Mouse (Mus musculus) R1 (cell line): ENCODE measurements around the gene Fanci.

ENCODE experiments used
- DNase-seq: peaks from one replicate; pipeline ENCODE4 v3.0.0-alpha.2; 2018; ENCODE audit warnings: low read depth, low spot score

The Fanci gene

DNA sequence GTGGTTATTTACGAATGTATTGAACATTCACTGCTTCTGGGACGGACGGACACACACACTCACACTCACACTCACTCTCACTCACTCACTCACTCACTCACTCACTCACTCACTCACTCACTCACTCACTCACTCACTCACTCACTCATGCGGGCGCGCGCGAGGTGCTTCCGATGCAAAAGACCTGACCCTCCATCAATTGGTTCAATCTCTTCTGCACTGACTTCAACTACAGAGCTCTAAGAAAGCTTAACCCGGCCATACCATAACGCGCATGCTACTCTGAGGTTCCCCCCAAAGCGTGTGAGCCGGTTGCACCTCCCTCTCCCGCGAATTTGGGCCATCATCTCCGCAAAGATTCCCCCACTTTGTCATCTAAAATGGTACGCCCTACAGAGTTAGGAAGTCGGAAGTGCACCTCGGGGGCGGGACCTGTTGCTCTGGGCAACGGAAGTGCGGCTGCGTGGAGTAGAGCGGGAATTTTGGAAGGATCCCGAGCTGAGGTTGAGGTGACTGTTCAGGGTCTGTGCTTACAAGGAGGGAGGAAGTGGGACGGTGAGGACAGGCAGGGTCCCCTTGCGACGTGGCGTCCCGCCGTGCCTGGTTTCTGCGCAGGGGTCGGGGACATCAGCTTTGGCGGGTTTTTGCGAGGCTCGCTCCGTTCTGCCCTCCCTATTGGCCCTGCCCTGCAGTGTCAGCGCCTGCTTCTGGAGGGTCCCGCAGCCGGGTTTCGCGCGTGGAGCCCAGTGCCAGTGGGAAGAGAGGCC is at the start of gene Fanci:
TSS of gene Fanci (plus strand) at position 47 of the 767 bp plus-strand sequence.
- peak; percentile 98 for DNase-seq

DNA sequence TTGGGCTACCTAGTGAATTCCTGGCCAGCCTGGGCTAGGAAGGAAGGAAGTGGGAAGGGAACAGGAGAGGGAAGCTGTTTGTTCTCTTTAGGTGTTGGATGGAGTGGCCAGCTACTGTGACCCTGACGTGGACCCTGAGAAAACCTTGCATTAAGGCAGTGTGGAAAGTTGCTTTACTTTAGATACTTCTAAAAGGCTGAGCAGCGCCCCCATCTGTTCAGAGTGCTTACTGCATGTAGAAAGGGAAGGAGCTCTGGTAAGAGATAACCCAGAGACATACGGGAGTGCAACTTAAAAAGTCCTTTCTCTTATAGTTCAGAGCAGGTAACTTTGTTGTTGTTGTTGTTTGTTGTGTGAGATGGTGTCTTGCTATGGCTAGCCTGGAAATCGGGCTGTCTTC is 45.8 kb upstream of the Fanci start:
- DNase-seq, result peak; percentile 80

DNA sequence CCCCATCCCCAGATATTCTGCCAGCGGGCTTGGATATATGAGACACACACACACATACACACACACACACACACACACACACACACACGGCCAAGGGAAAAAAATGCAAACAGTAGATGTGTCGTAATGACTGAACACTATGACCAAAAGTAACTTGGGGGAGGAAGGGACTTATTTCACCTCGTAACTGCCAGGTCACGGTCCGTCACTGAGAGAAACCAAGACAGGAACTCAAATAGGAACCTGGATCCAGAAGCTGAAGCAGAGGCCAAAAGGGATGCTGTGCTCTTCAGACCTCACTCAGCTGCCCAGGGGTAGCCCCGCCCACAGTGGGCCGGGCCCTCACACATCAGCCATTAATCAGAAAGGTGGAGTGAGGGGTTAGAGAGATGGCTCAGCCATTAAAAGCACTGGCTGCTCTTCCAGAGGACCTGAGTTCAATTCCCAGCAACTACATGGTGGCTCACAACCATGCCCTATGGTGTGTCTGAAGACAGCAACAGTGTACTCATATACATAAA is 45.1 kb upstream of the Fanci start:
- peak; percentile 60 for DNase-seq

DNA sequence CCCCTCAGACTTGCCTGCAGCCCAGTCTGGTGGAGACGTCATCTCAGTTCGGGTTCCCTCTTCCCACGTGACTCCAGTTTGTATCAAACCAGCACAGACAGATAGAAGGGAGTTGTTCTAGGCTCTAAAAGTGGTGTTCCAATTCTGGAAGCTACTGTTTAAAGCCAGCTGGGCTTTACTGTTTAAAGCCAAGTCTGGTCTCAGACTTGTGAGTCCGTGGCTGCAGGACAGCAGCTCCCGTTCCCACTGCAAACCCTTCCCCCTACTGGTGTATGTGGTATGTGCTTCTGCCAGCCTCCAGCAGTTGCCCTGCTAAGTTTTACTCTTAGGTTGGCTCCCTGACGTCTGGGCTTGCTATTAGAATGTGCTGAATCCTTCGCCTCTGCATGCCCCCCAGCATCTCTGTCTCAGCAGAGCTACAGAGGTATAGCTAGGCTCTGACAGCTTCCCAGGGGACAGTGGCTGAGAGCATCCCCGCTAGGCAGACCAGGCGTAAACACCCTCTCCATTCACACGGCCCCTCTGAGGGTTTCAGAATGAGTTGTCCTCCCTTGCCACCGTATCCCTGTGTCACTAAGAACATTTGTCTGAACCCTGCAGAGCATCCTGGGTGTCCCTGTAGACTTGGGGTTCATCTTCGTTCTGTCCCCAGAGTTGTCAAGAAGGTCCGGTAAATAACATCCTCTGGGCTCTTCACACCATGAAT is 44.5 kb upstream of the Fanci start:
- DNase-seq, result no peak

DNA sequence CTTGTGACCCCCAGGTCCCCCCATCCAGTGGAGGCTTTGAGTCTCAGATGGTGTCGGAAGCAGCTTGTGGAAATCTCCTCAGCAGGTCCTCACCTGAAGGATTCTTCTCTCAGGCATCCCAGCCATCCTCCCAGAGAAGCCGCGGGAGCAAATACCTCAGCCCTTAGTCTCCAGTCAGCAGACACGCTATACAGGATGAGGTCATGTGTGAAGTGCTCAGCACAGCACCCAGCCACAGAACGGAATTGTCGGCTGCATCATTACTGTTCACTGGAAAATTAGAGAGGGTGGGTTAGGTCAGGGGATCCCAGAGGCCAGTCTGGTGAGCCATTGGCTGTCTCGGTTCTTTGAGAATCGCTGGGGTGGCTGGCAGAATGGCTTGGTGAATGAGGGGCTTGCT is 42.9 kb upstream of the Fanci start:
- no peak for DNase-seq

DNA sequence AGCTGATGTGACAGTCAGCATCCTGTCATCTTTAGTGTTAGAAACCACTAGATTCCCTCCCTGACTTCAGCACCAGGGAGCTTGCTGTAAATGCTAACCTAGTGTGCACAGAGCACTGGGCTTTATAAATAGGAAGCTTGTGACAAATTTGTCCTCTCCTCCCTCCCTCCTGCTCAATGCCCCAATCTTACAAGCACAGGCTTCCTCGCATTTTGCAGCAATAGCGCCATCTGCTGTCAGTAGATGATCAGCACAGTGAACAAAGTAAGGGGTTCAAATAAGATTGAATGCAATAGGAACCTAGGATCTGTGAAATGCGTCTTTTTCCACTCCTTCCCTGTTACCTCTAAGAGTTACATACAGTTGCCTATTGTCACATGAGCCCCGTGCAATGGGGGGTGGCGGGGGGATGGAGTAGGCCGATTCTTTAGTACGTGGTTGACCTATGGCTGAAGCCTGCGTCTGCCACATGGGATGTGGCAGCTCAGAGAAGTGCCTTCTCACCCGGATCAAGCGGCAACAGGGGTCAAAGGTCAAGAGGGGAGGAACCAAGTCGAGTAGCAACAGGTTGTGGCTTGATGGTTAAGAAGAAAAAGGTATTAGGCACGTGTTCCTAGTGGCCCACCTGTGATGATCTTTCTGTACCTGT is 41.9 kb upstream of the Fanci start:
- DNase-seq, result peak; percentile 81

DNA sequence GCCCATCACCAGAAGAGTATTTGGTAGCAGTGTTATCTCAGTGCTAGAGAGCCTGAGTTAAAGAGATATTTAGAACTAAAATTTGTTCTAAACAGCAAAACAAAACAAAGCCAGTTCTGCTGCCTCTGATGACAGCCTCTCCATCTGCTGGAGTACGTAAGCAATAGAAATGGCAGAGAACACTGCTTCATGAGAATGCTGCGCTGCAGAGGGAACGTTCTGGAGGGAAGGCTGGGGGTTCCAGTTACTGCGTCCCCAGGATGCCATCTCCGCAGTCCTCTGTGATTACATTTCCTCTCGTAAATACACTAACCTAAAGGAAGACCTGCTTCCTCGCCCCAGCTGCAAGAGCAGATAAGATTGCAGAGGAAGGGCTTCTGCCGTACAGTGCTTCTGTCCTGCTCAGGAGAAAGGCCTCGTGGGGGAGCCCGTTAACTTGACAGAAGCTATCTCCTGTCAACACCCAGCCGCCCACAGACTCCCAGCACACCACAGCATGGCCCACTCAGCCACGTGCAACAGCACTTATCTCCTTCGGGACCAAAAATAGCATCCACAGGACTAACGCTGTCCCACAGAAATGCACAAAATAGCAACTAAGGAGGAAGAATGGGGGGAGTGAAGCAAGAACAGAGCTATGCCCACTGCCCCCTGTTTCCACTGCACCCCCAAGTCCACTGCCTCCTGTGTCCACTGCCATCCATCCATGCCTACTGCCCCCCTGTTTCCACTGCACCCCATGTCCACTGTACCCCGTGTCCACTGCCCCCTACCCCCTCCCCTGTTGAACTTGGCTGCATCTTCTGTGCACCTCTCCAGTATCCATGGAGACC is 33.2 kb upstream of the Fanci start:
- no peak for DNase-seq

DNA sequence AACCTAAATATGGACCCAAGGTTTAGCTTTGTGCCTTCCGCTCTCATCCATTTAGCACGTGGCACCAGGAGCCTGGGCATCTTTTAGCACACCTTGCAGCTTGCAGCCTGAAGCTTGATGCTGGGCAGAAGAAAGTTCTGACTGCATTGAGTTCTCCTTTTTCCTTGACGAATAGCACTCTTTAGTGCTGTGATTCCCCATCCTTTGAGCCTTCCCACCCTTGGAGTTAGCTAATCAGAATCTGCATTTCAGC is 32.6 kb upstream of the Fanci start:
- no peak for DNase-seq

DNA sequence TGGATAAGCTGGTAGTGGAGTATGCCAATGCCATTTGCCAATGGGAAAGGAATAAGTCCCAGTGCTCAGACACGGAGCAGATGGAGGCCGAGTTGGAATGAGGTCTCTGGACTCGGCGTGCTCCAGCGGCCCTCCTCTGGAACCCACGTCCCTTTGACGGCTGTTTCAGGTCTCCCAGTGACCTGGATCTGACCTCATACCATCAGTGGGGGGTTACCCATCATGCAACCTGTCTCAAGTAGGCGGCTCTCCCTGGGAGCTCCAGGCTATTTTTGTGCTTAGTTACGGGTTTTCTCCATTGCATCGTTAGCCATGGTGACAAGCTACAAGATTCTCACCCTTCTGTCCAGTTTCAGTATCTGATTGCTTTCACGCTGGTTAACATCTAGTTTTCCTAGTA is 31.7 kb upstream of the Fanci start:
- DNase-seq, result peak; percentile 61

DNA sequence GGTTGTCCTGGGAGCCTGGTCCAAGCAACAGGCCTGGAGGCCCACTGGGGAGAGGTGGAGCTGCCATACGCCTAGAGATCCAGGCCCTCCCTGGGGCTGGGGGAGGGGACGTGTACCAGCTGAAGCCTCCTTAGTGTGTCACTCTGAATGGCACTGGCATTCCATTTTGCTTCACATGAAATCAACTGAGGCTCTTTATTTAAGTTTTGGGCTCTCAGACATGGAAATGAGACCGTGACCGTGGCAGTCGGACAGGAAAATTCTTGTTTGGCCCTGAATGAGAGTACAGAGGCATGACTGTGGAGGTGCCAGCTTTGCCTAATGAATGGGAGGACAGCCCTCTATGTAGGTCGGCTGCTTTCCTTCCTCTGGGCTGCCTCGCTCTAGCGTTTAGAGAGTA is 29.5 kb upstream of the Fanci start:
- DNase-seq, result no peak

DNA sequence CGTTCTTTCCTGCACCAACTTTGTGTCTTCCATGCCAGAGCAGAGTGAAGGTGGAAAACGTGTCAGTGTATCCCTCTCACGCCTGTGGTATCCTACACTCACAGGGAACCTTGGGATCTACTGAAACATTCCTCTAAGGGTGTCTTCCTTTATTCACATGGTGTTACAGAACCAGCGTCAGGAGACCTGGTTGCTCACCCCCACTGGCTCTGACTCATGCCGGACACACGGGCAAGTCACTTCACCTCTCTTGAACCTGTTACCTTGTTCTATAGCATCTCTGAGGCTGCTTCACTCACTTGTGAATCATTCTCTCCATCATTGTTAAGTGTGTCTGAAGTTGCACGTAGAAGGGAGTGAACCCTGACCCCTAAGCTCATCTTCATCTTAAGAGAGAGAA is 28.9 kb upstream of the Fanci start:
- DNase-seq, result no peak

DNA sequence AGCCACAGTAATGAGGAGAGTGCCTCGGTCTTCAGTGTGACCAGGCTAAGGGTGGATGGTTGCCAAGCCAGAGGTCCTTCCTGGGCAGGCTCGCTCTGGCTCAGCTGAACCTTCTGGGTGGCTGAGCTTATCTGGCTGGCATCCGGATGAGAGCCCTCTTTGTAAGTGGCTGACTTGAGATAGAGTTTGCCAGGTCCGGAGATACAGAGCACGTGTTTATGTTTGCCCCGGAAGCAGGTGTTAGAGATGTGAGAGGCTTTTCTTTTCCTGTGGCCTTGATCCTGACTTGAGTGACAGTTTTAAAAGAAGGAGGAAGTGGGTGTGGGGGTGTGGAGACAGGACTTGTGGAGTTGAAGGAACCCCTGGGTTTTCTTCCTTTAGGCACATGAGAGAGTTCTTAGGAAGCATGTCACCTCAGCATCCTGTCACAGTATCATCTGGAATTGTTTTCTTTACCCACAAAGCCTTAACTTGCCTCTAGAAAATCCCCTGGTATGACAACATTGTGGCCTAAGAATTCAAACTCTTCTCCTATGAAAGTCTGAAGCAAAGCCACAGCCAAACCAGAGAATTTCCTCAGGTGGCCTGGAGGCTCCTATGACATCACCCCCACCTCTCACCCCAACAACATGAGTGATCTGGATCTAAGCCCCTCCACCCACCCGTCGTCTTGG is 28.2 kb upstream of the Fanci start:
- peak; percentile 53 for DNase-seq

DNA sequence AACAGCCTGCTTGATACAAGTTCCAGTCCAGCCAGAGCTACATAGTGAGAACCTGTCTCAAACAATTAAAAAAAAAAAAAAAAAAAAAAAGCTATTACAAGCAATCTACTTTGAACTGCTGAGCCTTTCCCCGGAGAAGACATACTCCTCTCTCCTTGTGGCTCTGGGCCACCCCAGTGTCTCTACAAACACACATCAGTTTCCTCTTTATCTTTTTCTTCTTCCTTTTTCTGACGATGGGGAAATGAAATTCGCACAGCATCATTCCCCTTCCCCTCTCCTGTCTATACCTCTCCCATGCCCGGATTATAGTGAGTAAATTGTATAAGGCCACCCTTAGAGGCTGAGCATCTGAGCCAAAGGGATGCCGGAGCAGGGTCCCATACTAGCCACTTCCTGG is 23.1 kb upstream of the Fanci start:
- DNase-seq, result no peak

DNA sequence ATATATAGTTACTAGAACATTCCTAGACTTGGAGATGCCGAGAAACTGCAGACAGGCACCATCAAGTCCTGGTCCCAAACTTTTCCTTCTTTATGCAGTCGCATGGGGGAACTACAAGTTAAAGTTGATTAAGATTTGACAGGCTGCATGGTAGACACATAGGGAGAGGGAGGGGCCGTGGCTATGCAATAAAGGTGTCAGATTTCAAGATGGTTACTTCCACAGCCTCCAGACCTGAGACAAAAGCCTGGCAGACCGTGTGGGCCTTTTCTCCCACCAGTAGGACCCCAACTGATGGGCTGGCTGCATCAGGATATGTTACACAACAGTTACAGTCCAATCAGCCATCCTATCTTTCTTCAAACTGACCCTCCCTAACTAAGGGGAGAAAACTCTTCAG is 22.3 kb upstream of the Fanci start:
- DNase-seq, result peak; percentile 63

DNA sequence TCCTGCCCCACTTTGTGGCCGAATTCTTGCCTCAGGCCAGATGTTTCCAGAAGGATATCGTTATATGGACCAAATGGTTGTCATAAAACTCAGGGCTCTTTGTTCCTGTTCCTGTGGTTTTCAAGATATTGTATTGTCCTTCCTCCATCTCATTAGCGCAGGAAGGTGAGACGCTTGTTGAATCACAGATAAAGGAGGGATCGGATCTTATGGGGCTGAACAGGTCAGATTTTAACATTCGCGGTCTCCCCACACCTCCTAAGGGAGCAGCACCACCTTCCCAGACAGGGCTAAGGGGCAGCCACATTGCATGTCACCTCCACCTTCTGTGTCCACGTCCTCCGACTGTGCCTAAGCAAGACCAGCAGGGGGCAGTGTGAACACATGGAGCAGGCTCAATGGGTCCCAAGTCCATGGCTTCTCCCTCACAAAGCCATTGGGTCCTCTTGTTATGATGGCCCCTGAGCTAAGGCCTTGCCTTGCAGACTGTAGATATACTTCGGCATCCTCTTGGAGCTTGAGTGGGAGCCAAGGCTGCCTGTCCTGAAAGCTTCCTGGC is 20.3 kb upstream of the Fanci start:
- peak; percentile 87 for DNase-seq

DNA sequence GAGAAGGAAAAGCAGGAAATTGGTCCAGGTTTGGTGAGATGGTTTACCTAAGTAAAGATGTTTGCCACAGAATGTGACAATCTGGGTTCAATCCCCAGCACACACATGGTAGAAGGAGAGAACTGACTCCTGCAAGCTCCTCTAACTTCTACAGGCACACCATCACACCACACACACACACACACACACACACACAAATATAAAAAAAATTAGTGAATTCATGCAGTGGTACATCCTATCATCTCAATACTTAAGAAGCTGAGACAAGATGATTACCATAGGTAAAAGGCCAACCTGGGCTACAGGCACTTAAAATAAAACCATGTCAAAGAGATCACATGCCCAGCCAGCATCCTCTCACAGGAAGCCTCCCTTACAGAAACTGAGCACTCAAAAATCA is 17.7 kb upstream of the Fanci start:
- DNase-seq, result no peak

DNA sequence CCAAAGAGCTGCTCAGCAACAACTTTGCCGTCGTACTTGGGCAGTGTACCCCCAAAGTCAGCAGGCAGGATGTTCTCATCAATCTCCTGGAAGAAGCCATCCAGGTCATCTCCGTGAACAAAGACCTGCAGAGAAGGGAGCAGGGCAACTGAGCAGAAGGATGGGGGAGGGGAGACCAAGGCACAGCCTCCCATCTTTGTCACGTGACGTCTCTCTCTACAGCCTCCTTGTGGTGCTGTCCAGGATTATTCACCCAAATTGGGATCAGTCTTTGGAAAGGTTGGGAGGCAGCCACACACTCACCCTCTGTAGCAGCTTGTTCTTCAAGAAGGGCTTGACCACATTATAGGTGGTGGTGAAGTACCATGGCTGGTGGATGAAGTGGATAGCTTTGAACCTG is 16.1 kb upstream of the Fanci start:
- DNase-seq, result peak; percentile 84

DNA sequence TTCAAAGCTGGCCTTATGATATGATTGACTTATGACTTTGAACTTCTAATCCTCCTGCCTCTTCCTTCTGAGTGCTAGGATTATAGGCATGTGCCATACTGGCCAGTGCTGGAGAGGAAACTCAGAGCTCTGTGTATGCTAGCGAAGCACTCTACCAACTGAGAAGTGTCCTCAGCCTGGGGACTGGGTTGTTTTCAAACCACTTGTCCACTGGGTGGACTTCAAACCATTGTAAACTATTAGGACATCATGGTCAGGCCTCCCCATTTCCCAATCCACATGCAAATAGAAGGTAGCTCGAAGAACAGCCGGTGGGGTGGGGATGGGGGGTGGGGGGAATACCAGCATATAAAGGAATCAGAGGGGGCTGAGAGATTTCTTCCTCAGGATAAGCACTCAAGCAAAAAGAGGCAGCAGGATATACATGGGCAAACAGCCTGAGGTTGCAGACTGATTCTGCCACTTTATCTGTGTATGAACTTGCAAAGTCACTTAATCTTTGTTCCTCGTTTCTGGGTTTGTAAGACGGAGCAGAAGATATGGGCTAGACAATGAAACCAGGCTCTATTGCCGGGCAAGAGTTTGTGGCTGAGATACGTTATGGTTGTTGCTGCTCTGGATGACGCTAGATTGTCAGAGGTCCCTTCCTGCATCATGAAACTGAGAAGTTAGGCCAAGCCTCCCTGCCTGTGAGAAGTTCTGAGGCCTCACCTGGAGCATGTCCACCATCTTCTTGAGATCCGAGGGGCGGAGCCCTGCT is 15.0 kb upstream of the Fanci start:
- no peak for DNase-seq

DNA sequence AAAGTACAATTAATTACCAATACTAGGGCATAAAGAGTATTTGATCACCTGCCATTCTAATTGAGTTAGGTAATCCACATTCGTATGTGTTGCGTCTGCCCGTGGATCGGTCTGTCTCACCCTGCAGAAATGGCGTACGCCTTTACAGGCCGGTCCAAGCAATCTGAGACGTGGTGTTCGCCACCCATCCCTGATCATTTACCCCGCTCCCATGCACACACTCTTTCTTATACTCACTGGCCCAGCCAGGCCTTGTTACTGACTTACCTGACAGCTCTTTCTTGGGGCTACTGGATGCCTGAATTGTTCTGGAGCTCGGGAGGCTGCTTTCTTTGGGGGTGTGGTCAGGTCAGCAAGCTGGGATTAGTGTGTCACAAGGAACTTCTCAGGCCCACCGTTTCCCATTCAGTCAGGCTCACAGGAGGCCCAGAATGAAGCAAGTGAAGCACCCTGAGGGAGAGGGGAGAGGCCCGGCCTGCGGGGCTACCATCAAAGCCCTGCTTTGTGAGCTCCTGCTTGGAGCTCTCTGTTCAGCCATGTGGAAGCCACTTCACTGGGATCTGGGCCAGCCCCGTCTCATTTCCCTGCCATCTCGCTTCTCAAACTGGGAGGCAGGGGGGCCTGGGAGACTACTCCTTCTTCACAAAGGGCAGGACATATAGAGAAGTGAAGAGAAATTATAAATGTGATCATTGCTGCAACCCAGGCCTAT is 5.2 kb upstream of the Fanci start, which contains the start of gene Rlbp1:
TSS of gene Rlbp1 (minus strand) at position 627 of the 712 bp plus-strand sequence.
- DNase-seq, result peak; percentile 65

DNA sequence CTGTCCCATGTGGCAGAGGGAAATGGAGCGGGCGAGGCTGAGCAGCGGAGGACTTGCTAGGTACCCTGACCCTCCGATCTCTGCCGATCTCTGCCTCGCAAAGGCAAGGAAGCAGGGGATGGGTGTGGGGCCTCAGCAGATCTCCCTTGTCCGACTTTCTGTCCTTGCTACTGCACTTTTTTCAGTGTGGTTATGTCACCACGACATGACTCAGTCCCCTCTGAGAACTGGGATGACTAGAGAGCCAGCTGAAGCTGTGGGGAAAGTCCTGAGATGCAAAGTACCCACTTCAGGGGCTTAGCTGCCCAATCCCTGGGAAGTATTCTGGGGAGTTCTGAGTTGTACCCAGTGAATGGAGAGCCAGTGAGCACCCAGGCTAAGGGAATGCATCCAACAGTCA is 4.6 kb upstream of the Fanci start:
- DNase-seq, result peak; percentile 19
